31 mouse cellular contexts compared by ENCODE assay signal in genomic region chr16:84716724-84717617, GRCm38 (mm10). TPM values are rescaled to one million over a fixed set of nuclear protein-coding genes. Genes with fewer than 3 reads are reported as not detected.
"Had no signal": no experiment of that assay in that cellular context is flagged by ENCODE, and none has a peak within 500 bp of the region (broad histone marks: within the 10 kb centered on the region; RNA-seq: fewer than 3 reads in every experiment).

No protein-coding gene starts in this region.

- H3K4me2 ChIP-seq: limb, embryonic 12.5 days; limb, embryonic 13.5 days; limb, embryonic 15.5 days; liver, embryonic 11.5 days; liver, embryonic 12.5 days; liver, embryonic 13.5 days; liver, embryonic 15.5 days; lung, embryonic 14.5 days; lung, embryonic 15.5 days; midbrain, embryonic 11.5 days; midbrain, embryonic 12.5 days; midbrain, embryonic 13.5 days; midbrain, embryonic 15.5 days had no signal

- H3K27ac ChIP-seq: limb, embryonic 10.5 days; limb, embryonic 12.5 days; limb, embryonic 13.5 days; limb, embryonic 15.5 days; liver, embryonic 12.5 days; liver, embryonic 13.5 days; liver, embryonic 14.5 days; liver, embryonic 15.5 days; lung, embryonic 15.5 days; macrophage; midbrain, embryonic 10.5 days; midbrain, embryonic 12.5 days; midbrain, embryonic 13.5 days; midbrain, embryonic 15.5 days had no signal

- H3K4me1 ChIP-seq: limb, embryonic 10.5 days; limb, embryonic 12.5 days; limb, embryonic 13.5 days; limb, embryonic 15.5 days; liver, embryonic 12.5 days; liver, embryonic 13.5 days; liver, embryonic 15.5 days; lung, embryonic 15.5 days; midbrain, embryonic 10.5 days; midbrain, embryonic 12.5 days; midbrain, embryonic 13.5 days; midbrain, embryonic 15.5 days had no signal

- H3K4me3 ChIP-seq: limb, embryonic 10.5 days; limb, embryonic 12.5 days; limb, embryonic 13.5 days; limb, embryonic 15.5 days; liver, embryonic 12.5 days; liver, embryonic 13.5 days; liver, embryonic 15.5 days; lung, embryonic 15.5 days; megakaryocyte, embryonic 14.5 days; midbrain, embryonic 10.5 days; midbrain, embryonic 12.5 days; midbrain, embryonic 13.5 days; midbrain, embryonic 15.5 days; myocyte had no signal

- H3K9me3 ChIP-seq: limb, embryonic 10.5 days; limb, embryonic 12.5 days; limb, embryonic 13.5 days; limb, embryonic 15.5 days; liver, embryonic 12.5 days; liver, embryonic 13.5 days; liver, embryonic 15.5 days; lung, embryonic 15.5 days; megakaryocyte, embryonic 14.5 days; midbrain, embryonic 10.5 days; midbrain, embryonic 12.5 days; midbrain, embryonic 13.5 days; midbrain, embryonic 15.5 days had no signal

- H3K9ac ChIP-seq: limb, embryonic 12.5 days; limb, embryonic 13.5 days; limb, embryonic 15.5 days; liver, embryonic 12.5 days; liver, embryonic 13.5 days; liver, embryonic 14.5 days; liver, embryonic 15.5 days; liver, postnatal 0 days; lung, embryonic 14.5 days; lung, embryonic 15.5 days; midbrain, embryonic 12.5 days; midbrain, embryonic 13.5 days; midbrain, embryonic 15.5 days had no signal

- H3K27me3 ChIP-seq: limb, embryonic 12.5 days; limb, embryonic 13.5 days; limb, embryonic 15.5 days; liver, embryonic 12.5 days; liver, embryonic 13.5 days; liver, embryonic 15.5 days; lung, embryonic 15.5 days; megakaryocyte, embryonic 14.5 days; midbrain, embryonic 12.5 days; midbrain, embryonic 13.5 days; midbrain, embryonic 15.5 days had no signal

- DNase-seq: left cerebral cortex, postnatal 4 days; liver; liver, embryonic 13.5 days; liver, postnatal 0 days; lung, adult 18-20 months; lung, adult 2 months; lung, embryonic 14.5 days; lung, postnatal 10 days; lung, postnatal 14 days; lung, postnatal 36 days; lung, postnatal 4 days; midbrain, embryonic 14.5 days had no signal

RNA-seq across cellular contexts. Expression of gene Jam2, which starts 57.0 kb away (rescaled TPM):
- total RNA-seq: megakaryocyte progenitor cell, adult 5-6 weeks; monocyte, adult 5-6 weeks had no signal
- polyA plus RNA-seq: macrophage had no signal
